Mouse (Mus musculus): ENCODE measurements at regions not wholly inside any gene's neighbourhood (a gene's known extent, or its start where the extent isn't known, plus 50 kb on each side); places are given as distances from the start of the nearest gene placed in this dataset.

DNA sequence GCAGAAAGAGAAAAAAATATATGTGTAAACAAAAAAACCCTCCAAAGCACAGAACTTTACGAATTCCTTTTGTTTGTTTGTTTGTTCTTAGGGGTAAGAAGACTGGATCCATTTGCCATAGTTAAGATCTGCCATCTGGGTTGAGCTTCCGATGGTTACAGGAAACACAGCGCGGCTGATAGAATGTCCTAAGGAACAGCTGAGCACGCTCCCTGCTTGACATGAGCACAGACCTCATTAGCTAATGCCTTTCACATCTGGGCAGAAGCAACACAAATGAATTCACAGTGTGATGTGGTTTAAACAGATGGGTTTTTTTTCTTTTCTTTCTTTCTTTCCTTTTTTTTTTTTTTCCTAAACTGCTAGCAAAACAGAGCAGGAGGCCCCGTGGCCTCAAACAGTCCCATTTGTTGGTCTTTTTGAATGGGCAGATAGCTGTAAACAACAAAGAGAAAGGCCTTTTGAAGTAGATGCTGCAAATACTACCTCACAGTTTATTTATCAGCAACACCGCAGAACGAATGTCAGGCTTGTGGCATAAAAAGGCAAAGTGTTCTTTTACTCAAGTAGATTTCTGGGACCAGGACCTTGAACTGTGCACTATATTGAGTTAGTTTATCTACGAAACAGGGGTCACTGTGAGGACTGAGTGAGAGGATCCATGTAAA is 61.0 kb upstream of the Raph1 start:
- DNase-seq (ENCODE audit: low read depth in 2 of 2, low spot score in 2 of 2) = peak in 1 of 2 experiments; percentile 14

DNA sequence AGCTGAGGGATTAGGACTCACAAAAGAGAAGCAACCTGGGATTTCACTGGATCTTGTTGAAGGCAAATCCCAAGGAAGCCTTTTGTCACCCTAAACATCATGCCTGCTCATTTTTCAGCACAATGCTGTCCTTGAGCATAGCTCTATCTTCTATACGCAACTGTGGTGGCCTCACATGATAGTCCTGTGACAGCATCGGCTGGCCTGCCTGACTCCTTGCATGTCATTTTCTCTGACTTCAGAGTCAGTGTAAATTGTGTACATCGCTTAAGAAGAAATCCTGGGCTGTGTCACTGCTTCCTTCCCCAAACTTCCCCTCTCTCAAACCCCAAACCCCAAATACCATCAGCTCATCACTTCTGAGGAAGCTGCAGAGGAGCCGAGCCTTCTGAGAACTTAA is 60.5 kb upstream of the Raph1 start:
- peak in 1 of 2 experiments; percentile 28 for DNase-seq (ENCODE audit: low read depth in 2 of 2, low spot score in 2 of 2)

DNA sequence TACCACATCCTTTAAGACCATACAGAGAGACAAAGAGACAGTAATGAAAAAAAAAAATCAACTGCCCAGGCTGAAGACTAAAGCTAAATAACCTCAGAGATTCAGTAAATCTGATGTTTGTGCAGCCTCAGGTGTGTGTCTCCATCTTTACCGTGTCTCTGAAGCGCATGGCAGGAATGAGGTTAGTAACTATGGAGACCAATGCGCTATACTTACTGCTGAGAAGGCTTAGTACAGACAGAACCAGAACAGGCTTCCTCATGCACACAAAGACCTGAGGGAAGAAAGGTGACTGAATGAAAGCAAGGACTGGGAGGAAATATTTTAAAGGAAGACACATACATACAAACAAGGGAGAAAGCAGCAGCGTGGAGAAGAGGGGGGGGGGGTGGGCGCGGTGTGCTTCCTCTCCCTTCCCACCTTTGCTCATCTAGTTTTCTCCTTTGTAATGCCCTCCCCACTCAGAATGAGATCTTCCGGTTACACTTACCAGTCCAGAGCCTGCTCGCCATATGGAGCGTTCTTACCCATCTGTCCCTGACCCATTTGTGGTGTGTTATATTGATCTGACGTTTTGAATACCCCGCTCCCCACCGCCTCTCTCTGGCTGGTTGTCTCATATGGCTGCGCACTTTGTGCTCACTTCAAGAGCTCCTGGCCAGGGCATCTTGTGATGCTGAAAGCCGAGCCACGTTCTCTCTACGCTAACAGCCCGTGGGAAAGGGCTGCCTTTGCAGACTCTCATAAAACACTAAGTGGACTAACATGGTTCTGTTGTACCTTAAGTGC is 59.0 kb upstream of the Raph1 start:
- DNase-seq (ENCODE audit: low read depth in 2 of 2, low spot score in 2 of 2) = no peak

DNA sequence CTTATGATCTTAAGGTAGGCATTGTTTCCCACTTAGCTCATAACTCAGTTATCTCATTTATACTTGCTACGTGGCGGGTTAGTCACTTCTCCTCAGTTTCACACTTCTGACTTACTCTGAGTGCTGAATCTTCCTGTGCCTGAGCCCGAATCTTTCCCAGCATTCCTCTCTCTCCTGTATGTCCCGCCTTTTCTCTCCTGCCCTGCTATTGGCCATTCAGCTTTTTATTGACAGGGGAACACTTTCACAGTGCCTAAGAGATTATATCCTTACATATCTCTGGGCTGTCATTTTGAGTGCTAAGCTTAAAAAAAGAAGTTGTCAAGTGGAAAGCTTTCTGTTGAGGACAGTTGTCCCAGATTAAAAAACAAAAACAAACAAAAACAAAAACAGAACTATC is 57.3 kb upstream of the Raph1 start:
- DNase-seq (ENCODE audit: low read depth in 2 of 2, low spot score in 2 of 2) = no peak

DNA sequence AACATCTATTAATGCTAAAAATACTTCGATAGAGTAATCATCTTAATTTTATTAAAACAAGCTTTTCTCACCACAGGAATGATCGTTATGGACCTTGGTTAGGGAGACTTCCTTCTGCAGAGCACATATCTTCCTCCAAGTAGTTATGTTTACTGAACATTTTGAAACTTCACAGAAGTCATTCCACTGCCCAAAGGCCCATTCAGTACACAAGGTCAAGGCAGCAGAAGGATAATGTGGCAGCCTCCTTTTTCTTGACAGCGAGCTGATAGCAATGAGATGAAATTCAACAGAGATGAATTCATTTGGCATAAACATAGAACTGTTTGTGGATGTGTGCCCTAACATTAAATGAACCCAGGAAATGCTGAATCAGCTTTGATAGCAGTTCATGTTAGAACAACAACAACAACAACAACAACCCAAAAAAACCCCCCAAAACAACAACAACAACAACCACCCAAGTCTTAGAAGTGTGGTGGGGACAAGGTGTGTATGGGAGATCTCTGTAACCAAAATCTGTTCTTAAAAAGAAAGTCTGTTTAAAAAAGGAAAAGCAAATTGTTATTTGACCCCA is 56.6 kb upstream of the Raph1 start:
- no peak for DNase-seq (ENCODE audit: low read depth in 2 of 2, low spot score in 2 of 2)

DNA sequence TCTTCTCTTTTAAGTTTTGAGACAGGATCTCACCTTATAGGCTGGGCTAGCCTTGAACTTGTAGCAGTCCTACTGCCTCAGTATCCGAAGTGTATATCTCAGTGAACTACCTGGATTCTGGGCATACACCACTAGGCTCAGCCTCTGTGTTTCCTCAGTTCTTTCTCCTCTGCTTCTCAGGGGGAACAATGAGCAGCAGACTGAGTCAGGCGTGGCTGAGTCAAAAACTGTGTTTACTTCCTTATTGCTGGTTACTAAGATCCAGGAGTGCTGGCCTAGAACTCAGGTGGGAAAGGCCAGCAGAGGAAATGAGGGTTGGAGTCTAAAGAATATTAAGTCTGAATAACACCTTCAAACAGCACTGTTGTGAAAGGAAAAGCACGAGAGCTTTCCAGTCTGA is 54.9 kb upstream of the Raph1 start:
- no peak for DNase-seq (ENCODE audit: low read depth in 2 of 2, low spot score in 2 of 2)

DNA sequence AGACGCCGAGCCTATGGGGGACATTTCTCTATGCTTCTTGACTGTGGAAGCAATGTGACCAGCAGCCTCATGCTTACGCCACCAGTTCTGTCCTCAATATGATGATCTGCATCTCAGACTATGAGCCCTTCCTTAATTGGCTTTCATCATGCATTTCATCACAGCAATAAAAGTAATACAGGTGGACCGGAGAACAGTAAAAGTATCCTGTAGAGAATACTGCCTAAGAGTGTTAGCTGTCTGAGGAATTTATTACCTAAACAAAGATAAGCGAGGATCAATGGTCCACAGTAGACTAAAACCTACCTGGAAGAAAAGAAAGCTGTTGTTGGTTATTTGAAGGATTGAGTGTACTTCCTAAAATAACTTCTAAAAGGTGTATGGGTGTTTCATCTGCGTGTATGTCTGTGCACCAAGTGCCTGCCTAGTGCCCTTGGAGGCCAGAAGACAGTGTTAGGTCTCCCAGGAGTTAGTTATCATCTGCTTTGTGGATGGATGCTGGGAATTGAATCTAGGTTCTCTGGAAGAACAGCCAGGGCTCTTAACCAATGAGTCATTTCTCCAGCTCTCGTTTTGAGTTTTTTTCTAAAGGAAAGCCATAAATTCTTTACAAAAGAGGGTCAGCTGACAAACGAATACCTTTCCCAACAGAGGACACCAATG is 54.3 kb upstream of the Raph1 start:
- DNase-seq (ENCODE audit: low read depth in 2 of 2, low spot score in 2 of 2) = no peak

DNA sequence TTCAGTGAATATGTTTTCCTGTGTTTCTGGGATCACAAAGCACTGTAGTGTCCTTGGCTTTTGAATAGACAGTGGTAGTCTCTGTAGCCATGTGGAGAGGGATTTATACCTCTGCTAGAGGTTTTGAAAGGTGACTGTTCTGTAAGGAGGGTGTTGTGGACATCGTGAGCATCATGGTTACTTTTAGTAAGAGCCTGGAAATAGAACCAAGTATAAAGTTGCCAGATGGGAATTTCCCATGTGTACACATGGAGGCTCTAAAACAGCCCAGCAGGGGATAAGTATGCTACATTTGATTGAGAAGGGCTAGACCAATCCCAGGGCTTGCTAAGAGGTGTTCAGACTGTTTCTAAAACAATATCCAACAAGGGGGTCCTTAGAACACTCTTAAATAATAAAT is 51.5 kb upstream of the Raph1 start:
- no peak for DNase-seq (ENCODE audit: low read depth in 2 of 2, low spot score in 2 of 2)

DNA sequence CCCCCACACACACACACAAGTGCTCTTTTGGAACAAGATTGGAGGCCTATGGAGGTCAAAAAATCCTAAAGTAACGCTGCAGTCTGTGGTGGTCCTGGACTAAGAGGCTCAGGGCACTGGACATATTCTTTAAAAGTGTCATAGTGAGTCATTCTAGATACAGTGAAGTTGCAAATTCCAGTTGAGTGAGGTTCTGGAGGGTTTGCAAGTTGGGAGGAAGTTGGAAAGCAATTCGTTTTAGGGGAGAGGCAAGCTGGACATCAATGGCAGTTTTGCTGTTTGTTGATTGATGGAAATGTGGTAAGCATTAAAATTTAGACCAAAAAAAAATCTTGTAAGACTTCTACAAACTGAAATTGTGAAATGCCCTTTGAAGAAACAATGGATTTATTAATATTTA is 50.0 kb upstream of the Raph1 start:
- DNase-seq (ENCODE audit: low read depth in 2 of 2, low spot score in 2 of 2) = no peak
